Mouse (Mus musculus) cortical plate, adult 2 months (tissue): Measurements from ENCODE around the gene Kremen1.

Source experiments
- CTCF ChIP-seq: fragments of 200-500 bp; IDR thresholded peaks from 2 replicates; pipeline ENCODE4 v1.5.1; 2011; ENCODE audit warnings: mild to moderate bottlenecking, control low read depth, low read length; ENCODE audit not compliant: insufficient read depth; ENCODE audit errors: extremely low read depth
- POLR2A ChIP-seq: fragments of 200-500 bp; IDR thresholded peaks from 2 replicates; pipeline ENCODE4 v1.6.1; 2011; ENCODE audit warnings: mild to moderate bottlenecking, low read length, control low read depth; ENCODE audit not compliant: insufficient read depth; ENCODE audit errors: extremely low read depth

DNA sequence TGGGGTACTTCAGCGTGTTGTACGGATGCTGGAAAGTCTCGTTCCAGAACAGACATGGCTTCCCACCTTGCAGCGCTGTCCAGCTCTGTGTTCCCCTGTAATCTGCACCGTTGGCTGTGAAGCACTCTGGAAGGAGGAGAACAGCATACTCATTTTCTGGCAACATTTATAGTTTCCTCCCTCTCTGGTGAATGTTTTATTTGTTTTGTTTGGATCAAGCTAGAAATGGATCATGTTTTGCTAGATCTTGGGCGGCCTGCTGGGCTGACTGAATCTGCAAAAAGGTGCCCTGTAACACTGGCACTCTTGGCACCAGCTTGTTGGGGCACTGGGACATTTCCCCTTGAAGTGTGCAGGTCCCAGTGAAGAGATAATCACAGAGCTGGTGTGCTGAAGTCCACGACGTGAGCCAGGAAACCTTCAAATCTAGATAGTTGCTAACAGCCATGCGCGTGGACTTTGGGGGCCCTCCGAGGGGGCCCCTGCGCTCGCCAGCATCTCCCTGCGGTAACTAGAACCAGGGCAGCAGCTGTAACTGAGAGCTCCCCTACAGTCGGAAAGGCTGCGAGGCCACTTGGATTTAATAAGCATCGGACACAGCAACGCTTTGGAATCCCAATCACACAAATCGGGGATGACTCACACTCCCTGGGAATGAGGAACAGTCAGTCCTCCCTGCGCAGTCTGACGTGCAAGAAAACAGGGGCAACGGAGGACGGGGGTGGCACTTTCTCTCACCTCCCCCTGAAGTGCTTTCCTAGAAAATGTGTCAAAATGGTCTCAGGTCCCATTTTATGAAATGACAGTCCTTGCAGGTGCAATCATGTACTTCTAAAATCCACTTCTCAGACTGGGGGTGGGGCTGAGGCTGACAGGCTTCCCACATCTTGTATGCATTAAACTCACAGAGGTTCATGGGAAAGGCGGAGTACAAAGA is 17.3 kb downstream of the Kremen1 start:
- TF ChIP-seq POLR2A (0 out of 2 replicates have a peak, but pooled peaks have one; percentile 9), CTCF (no peak)
